Mouse (Mus musculus) heart, embryonic 13.5 days (tissue): ENCODE measurements around the gene Asb10. TPM values are rescaled to one million over a fixed set of nuclear protein-coding genes. Genes with fewer than 3 reads are reported as not detected.

Experiments
- ATAC-seq: fragments of 200-750 bp; cut with Nextera tagmentation; 2 replicates; pipeline ENCODE4 v1.8.0; 2017; ENCODE audit warnings: moderate TSS enrichment; ENCODE audit not compliant: insufficient number of reproducible peaks, low FRiP score, low TSS enrichment; ENCODE audit errors: extremely low read depth
- H3K27ac ChIP-seq: fragments of 300-500 bp; sonication (generic); replicated peaks from 2 replicates; pipeline ENCODE4 v1.5.1; 2015; ENCODE audit warnings: moderate library complexity, mild to moderate bottlenecking, inconsistent platforms
- H3K27me3 ChIP-seq: fragments of 300-500 bp; sonication (generic); replicated peaks from 2 replicates; pipeline ENCODE4 v1.6.1; 2015; ENCODE audit warnings: mild to moderate bottlenecking, inconsistent platforms
- H3K36me3 ChIP-seq: fragments of 300-500 bp; sonication (generic); 2 replicates; pipeline ENCODE4 v1.6.1; 2015; ENCODE audit warnings: mild to moderate bottlenecking, inconsistent platforms
- H3K4me1 ChIP-seq: fragments of 300-500 bp; sonication (generic); 2 replicates; pipeline ENCODE4 v1.6.1; 2015; ENCODE audit warnings: inconsistent platforms
- H3K4me2 ChIP-seq: fragments of 300-500 bp; sonication (generic); 2 replicates; pipeline ENCODE4 v1.6.1; 2015; ENCODE audit warnings: inconsistent platforms, mild to moderate bottlenecking, moderate library complexity
- H3K4me3 ChIP-seq: fragments of 300-500 bp; sonication (generic); 2 replicates; pipeline ENCODE4 v1.5.1; 2015; ENCODE audit warnings: moderate library complexity, mild to moderate bottlenecking, inconsistent platforms
- H3K9ac ChIP-seq: fragments of 300-500 bp; sonication (generic); 2 replicates; pipeline ENCODE4 v1.6.1; 2015; ENCODE audit warnings: inconsistent platforms, mild to moderate bottlenecking, moderate library complexity
- H3K9me3 ChIP-seq: fragments of 300-500 bp; sonication (generic); 2 replicates; pipeline ENCODE4 v1.6.1; 2016; ENCODE audit warnings: inconsistent platforms
- WGBS: fragments of 180-500 bp; shearing (Covaris S2); methylation state at CpG from one replicate; pipeline ENCODE4 v1.1.7; 2015; ENCODE audit warnings: mixed read lengths; 5-methylcytosine and 5-hydroxymethylcytosine counted together
- polyA plus RNA-seq: library from polyadenylated mRNA; unstranded; fragments of >200 nt; fragmentation: Nextera tagmentation; extraction: Ambion mirVana; gene quantifications from 2 replicates; pipeline ENCODE4 v1.2.1, GENCODE M21; 2015

Asb10 gene
- polyA plus RNA-seq = 4.1 TPM in 2 replicates

DNA sequence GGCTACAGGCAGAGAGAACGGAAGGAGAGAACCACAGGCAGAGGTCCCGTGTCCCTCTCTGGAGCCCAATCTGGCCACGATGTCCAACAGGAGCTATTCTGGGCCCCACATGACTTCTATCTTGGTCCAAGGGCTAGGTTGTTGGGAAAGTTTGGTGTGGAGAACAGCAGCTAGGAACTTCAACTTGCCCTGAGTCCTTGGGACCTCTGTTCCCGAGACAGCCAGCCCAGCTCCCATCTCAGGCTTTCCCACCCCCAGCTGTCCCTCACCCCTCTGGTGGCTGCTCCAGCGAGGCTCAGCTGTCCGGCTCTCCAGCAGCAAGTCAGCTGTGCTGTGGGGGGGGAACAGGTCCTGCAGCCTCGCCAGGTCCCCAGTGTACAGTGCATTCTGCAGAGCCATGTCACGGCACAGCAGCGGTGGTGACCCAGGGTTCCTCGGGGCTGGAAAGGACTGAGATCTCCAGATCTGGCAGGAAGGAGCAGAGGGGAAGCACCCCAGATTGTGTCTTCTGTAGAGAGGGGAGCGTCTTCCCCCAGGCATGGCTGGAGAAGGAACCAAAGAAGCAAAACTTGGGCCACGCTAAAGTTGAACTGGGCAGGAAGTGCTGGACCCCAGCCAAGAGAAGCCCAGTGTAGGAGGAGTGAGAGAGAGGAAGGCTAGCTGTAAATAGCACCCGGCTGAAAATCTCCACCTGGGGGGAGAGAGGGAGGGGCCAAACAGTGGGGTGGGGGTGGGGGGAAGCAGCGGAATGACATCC, at the start of gene Asb10:
TSS of gene Asb10 (minus strand) at position 592 of the 757 bp plus-strand sequence.
- H3K4me2 ChIP-seq = peak within 1 kb of the TSS; percentile 74
- H3K27me3 ChIP-seq = peaks cover 29% of the 10 kb centered on the region
- peak within 1 kb of the TSS; percentile 73 for H3K9ac ChIP-seq
- peak within 1 kb of the TSS; percentile 80 for H3K27ac ChIP-seq
- ATAC-seq = 0 out of 2 replicates have a peak, but pooled peaks have one; percentile 32
- 10% methylated on average over 14 of the region's 14 CpGs for WGBS
- no peaks in the 10 kb centered on the region for H3K9me3 ChIP-seq
- H3K36me3 ChIP-seq = no peaks in the 10 kb centered on the region
- H3K4me3 ChIP-seq = peak within 1 kb of the TSS; percentile 43
- peaks cover 27% of the 10 kb centered on the region for H3K4me1 ChIP-seq

DNA sequence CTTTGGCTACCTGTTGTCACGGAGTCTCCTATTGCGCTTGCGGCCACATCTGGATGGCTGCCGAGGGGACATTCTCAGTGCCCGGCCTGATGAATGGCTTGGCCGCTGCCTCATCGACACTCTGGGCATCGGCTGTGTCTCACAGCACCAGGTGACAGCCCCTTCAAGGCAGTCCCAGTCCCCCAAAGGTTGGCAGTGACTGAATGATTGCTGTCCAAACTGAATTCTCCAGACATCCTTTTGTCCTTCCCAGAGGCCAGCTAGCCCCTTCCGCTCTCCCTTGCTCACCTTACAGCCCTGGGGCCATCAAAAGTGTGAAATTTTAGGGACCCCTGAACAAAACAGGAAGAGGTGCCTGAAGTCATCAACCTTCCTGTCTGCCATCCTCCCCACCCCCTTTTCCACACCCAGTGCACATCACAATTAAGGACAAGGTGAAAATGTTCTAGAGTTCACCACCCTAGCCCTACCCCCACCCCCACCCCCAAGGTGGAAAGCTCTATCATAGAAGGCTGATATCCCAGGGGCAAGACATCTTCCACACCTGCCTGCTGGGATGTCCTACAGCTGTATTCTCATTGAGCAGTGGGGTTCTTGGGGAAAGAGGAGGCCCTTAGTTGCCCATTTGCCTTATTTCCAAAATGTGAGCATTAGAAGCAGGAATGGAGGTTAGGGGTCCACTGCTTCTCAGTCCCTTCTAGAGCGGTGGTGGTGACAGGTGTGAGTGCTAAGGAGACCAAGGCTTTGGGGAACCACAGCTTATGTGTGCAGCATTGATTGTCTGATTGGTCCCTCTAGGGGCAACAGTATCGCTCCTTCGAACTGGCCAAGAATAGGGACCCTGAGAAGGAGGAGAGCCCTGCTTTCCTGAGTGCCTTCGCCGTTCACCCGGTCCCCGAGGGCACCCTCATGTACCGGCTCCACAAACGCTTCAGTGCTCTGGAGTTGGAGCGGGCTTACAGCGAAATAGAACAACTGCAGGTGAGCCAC, 49.0 kb upstream of the Asb10 start:
- ATAC-seq = no peak
- Histone ChIP-seq H3K9ac (no peak overlapping the region), H3K27me3 (no peaks in the 10 kb centered on the region), H3K4me3 (no peak overlapping the region), H3K27ac (no peak overlapping the region), H3K4me1 (peaks cover 53% of the 10 kb centered on the region), H3K4me2 (no peak overlapping the region), H3K9me3 (no peaks in the 10 kb centered on the region), H3K36me3 (peaks cover 67% of the 10 kb centered on the region)
- WGBS = 84% methylated on average over 20 of the region's 20 CpGs

GRCm38 (mm10) chr5:24587200-24587577, 46.4 kb upstream of the Asb10 start:
- ATAC-seq = no peak
- Histone ChIP-seq H3K27me3 (no peaks in the 10 kb centered on the region), H3K4me1 (peaks cover 40% of the 10 kb centered on the region), H3K27ac (peak overlapping the region; percentile 77), H3K4me3 (peak overlapping the region; percentile 92), H3K4me2 (peak overlapping the region; percentile 90), H3K9ac (peak overlapping the region; percentile 92), H3K36me3 (peaks cover 41% of the 10 kb centered on the region), H3K9me3 (no peaks in the 10 kb centered on the region)
- WGBS = 14% methylated on average over 4 of the region's 4 CpGs

- Histone ChIP-seq H3K4me3 (peak within 1 kb of the TSS; percentile 92), H3K36me3 (peaks cover 35% of the 10 kb centered on the region), H3K27me3 (no peaks in the 10 kb centered on the region), H3K27ac (peak within 1 kb of the TSS; percentile 77), H3K9me3 (no peaks in the 10 kb centered on the region), H3K4me1 (peaks cover 35% of the 10 kb centered on the region), H3K4me2 (peak within 1 kb of the TSS; percentile 90), H3K9ac (peak within 1 kb of the TSS; percentile 92)
- peak; percentile 59; the same call in 1 of the 2 replicates for ATAC-seq
- under 1% methylated on average over 43 of the region's 43 CpGs for WGBS
Observed at GRCm38 (mm10) chr5:24586547-24587199, 45.9 kb upstream of the Asb10 start, which contains the start of gene Chpf2. Chpf2 (plus strand) TSS chr5:24586741.

DNA sequence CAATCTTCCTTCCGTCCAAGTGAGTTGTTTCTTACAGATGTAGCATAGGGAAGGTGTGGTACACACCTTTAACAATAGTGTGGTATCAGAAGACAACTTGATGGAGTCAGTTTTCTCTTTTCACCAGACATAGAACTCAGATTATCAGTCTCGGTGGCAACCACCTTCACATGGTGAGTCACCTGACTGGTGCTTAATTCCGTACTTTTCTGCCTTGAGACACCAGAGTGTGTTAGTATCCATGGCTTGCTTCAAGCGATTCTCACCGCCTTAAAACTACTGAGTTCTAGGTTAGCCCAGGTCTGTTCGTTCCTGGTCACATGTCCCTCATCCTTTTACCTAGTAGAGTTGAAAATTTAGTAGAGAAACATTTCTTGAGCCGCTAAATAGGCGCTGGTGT, 45.3 kb upstream of the Asb10 start:
- WGBS = 11% methylated on average over 8 of the region's 8 CpGs
- no peak for ATAC-seq
- Histone ChIP-seq H3K27ac (peak overlapping the region; percentile 77; the same call in 1 of the 2 replicates), H3K4me2 (peak overlapping the region; percentile 90), H3K9me3 (no peaks in the 10 kb centered on the region), H3K4me1 (peaks cover 30% of the 10 kb centered on the region), H3K36me3 (peaks cover 30% of the 10 kb centered on the region), H3K9ac (peak overlapping the region; percentile 92), H3K4me3 (peak overlapping the region; percentile 92), H3K27me3 (no peaks in the 10 kb centered on the region)

- peak overlapping the region; percentile 89 for H3K4me3 ChIP-seq
- ATAC-seq = no peak
- no peaks in the 10 kb centered on the region for H3K27me3 ChIP-seq
- peak overlapping the region; percentile 79 for H3K27ac ChIP-seq
- H3K36me3 ChIP-seq = peaks cover 25% of the 10 kb centered on the region
- H3K4me1 ChIP-seq = peaks cover 17% of the 10 kb centered on the region
- peak overlapping the region; percentile 75 for H3K9ac ChIP-seq
- H3K4me2 ChIP-seq = peak overlapping the region; percentile 92
- no peaks in the 10 kb centered on the region for H3K9me3 ChIP-seq
- 65% methylated on average over 6 of the region's 6 CpGs for WGBS
Observed at GRCm38 (mm10) chr5:24578109-24578963, 37.6 kb upstream of the Asb10 start.

DNA sequence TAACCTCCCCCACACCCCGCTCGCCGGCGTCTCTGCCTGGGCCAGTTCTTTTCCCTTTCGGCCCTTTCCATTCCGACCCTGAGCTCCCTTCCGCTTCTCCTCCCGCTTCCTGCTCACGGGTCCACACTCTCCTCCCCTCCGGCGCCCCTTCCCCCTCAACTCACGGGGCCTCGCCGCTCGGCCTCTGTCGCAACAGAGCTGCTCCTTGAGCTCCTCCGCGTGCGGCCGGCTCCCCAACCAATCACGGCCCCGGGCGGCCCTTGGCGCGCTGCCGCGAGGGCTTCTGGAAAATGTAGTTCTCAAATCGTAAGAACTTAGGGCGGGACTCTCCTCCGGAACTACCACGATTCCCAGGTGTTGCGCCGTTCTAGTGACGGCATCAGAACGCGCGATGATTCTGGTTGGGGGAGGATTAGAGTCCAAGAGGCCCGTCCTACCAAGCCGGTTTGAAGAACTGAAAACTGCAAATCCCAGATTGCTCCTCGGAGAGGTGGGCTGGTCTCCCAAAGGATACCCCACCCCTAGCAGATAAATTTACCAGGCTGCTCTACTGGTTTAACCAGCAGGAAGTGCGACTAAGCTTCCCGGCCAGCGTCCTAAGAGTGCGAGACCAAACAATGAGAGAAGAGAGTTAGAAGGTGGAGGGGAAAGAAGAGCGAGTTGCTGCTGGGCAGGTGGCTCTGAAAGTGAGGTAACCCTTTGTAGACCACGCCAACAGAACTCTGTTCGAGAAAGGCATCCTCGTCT, 36.6 kb upstream of the Asb10 start, which contains the start of gene Abcf2:
TSS of gene Abcf2 (minus strand) at position 285 of the 747 bp plus-strand sequence.
- Histone ChIP-seq H3K27ac (peak within 1 kb of the TSS; percentile 79), H3K27me3 (no peaks in the 10 kb centered on the region), H3K9me3 (no peaks in the 10 kb centered on the region), H3K4me3 (peak within 1 kb of the TSS; percentile 89), H3K9ac (peak within 1 kb of the TSS; percentile 93), H3K36me3 (peaks cover 35% of the 10 kb centered on the region), H3K4me1 (peaks cover 17% of the 10 kb centered on the region), H3K4me2 (peak within 1 kb of the TSS; percentile 92)
- WGBS = under 1% methylated on average over 48 of the region's 48 CpGs
- peak; percentile 90 for ATAC-seq

DNA sequence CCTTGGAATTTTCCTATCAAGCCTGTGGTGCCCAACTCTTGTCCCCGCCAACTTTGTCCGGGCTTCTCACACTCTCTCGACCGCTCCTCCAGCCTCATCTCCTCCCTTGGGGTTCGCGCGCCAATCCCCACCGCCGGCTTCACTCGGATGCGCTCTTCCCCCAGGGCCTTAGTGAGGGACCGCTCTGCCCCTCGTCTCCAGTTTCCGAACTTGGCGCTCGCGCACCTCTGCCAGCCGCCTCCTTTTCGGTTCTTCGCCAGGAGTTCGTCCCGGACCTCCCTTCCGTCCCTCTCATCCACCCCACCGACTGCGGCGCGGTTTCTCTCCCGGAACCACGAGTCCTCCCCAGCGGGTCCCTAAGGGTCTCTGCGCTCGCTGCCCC, 36.0 kb upstream of the Asb10 start:
- WGBS = 1% methylated on average over 32 of the region's 32 CpGs
- Histone ChIP-seq H3K9ac (peak overlapping the region; percentile 93), H3K27me3 (no peaks in the 10 kb centered on the region), H3K4me1 (peaks cover 17% of the 10 kb centered on the region), H3K9me3 (no peaks in the 10 kb centered on the region), H3K36me3 (peaks cover 41% of the 10 kb centered on the region), H3K27ac (peak overlapping the region; percentile 79), H3K4me2 (peak overlapping the region; percentile 92), H3K4me3 (peak overlapping the region; percentile 89)
- ATAC-seq = no peak

DNA sequence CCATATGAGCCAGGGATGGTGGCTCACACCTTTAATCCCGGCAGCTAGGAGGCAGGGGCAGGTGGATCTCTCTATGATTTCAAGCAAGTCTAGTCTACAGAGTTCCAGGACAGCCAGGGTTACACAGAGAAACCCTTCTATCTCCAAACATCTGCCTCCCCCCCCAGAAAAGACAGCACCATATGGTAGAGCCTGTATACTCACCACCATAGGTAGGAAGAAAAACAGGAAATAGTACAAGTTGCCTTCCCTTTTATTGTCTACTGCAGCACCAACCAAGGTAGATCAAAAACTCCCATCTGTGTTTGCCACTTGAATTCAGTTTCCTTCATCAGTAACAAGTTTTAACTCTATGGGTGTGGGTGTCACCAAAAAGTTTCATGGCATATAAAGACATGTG, 35.2 kb upstream of the Asb10 start:
- H3K4me2 ChIP-seq = peak overlapping the region; percentile 92
- peaks cover 17% of the 10 kb centered on the region for H3K4me1 ChIP-seq
- WGBS = 93% methylated on average over 1 of the region's 1 CpGs
- no peaks in the 10 kb centered on the region for H3K27me3 ChIP-seq
- peaks cover 49% of the 10 kb centered on the region for H3K36me3 ChIP-seq
- no peak for ATAC-seq
- H3K9me3 ChIP-seq = no peaks in the 10 kb centered on the region
- no peak overlapping the region for H3K27ac ChIP-seq
- peak overlapping the region; percentile 89 for H3K4me3 ChIP-seq
- peak overlapping the region; percentile 93 for H3K9ac ChIP-seq
